Mouse (Mus musculus) CH12.LX (cell line): ENCODE measurements at regions not wholly inside any gene's neighbourhood (a gene's known extent, or its start where the extent isn't known, plus 50 kb on each side); places are given as distances from the start of the nearest gene placed in this dataset.

Source experiments
- CTCF ChIP-seq, 2 experiments: IDR thresholded peaks in 1 of 2; conservative IDR thresholded peaks in 1 of 2; 2 replicates each; pipeline ENCODE4 v1.5.1; 2011 to 2012; ENCODE audit warnings: low read depth in 2 of 2, low read length in 2 of 2, improper control_type of control experiment in 1 of 2, inconsistent platforms in 1 of 2, mild to moderate bottlenecking in 1 of 2, moderate library complexity in 1 of 2
- EP300 ChIP-seq: IDR thresholded peaks from 2 replicates; pipeline ENCODE4 v1.6.1; 2011; ENCODE audit warnings: low read length, improper control_type of control experiment
- ETS1 ChIP-seq: conservative IDR thresholded peaks from 2 replicates; pipeline ENCODE4 v1.6.1; 2012; ENCODE audit warnings: low read depth, mild to moderate bottlenecking, inconsistent platforms, low read length, improper control_type of control experiment, moderate library complexity
- JUN ChIP-seq: IDR thresholded peaks from 2 replicates; pipeline ENCODE4 v1.6.1; 2011; ENCODE audit warnings: low read depth, mild to moderate bottlenecking, low read length, improper control_type of control experiment, moderate library complexity; ENCODE audit not compliant: insufficient read depth
- MAX ChIP-seq: IDR thresholded peaks from 2 replicates; pipeline ENCODE4 v1.6.1; 2011; ENCODE audit warnings: low read length, improper control_type of control experiment
- MAZ ChIP-seq: IDR thresholded peaks from 2 replicates; pipeline ENCODE4 v1.6.1; 2012; ENCODE audit warnings: low read depth, mild to moderate bottlenecking, inconsistent platforms, low read length, improper control_type of control experiment, moderate library complexity
- MEF2A ChIP-seq: IDR thresholded peaks from 2 replicates; pipeline ENCODE4 v1.6.1; 2014; ENCODE audit warnings: low read depth, mild to moderate bottlenecking, inconsistent platforms, low read length, improper control_type of control experiment, borderline replicate concordance
- POLR2A ChIP-seq: IDR thresholded peaks from 2 replicates; pipeline ENCODE4 v1.6.1; 2011; ENCODE audit warnings: low read depth, mild to moderate bottlenecking, improper control_type of control experiment, low read length
- RAD21 ChIP-seq: IDR thresholded peaks from 2 replicates; pipeline ENCODE4 v1.6.1; 2011; ENCODE audit warnings: low read depth, mild to moderate bottlenecking, low read length, improper control_type of control experiment, moderate library complexity
- SMC3 ChIP-seq: IDR thresholded peaks from 2 replicates; pipeline ENCODE4 v1.6.1; 2011; ENCODE audit warnings: low read depth, low read length, improper control_type of control experiment
- USF2 ChIP-seq: conservative IDR thresholded peaks from 2 replicates; pipeline ENCODE4 v1.6.1; 2011; ENCODE audit warnings: low read depth, low read length, improper control_type of control experiment
- ZMIZ1 ChIP-seq: IDR thresholded peaks from 2 replicates; pipeline ENCODE4 v1.6.1; 2012; ENCODE audit warnings: low read depth, mild to moderate bottlenecking, inconsistent platforms, low read length, improper control_type of control experiment

- TF ChIP-seq CTCF (conservative IDR thresholded peaks at IDR 0.05 in 1 of 2, IDR thresholded peaks at IDR 0.05 in 1 of 2; ENCODE audit: low read depth in 2 of 2, low read length in 2 of 2): no peak
- no peak for TF ChIP-seq MEF2A
- TF ChIP-seq USF2: no peak
- TF ChIP-seq SMC3: no peak
- TF ChIP-seq RAD21: no peak
- no peak for TF ChIP-seq ZMIZ1
- TF ChIP-seq JUN: no peak
- no peak for TF ChIP-seq MAX
- TF ChIP-seq POLR2A: no peak
- no peak for TF ChIP-seq EP300
- TF ChIP-seq MAZ: no peak
- TF ChIP-seq ETS1: no peak
These were observed 154.0 kb upstream of the Gmds start for GRCm38 (mm10) chr13:32492566-32492965.
